Mouse (Mus musculus): ENCODE measurements around the gene Cyba. TPM values are rescaled to one million over a fixed set of nuclear protein-coding genes. Genes with fewer than 3 reads are reported as not detected.

Cyba gene
- polyA plus RNA-seq, 1 experiment from 2014 or later: 160 TPM

GRCm38 (mm10) chr8:122463651-122464640 lies 31.2 kb upstream of the Cyba start:
- Histone ChIP-seq H3K36me3 (peaks cover 28% of the 10 kb centered on the region), H3K9ac (no peak overlapping the region), H3K4me2 (peak overlapping the region; percentile 7; the same call in 1 of the 2 replicates), H3K4me1 (peaks cover 58% of the 10 kb centered on the region), H3K27me3 (replicated peaks) (peaks cover 43% of the 10 kb centered on the region), H3K27ac (peak overlapping the region; percentile 36), H3K9me3 (replicated peaks) (no peaks in the 10 kb centered on the region), H3K4me3 (no peak overlapping the region)
- ATAC-seq: no peak
- 18% methylated on average over 12 of the region's 12 CpGs for WGBS (ENCODE audit: insufficient replicate concordance)

- ATAC-seq: no peak
- WGBS (ENCODE audit: insufficient replicate concordance): 57% methylated on average over 8 of the region's 8 CpGs
- Histone ChIP-seq H3K27me3 (replicated peaks) (peaks cover 57% of the 10 kb centered on the region), H3K36me3 (peaks cover 14% of the 10 kb centered on the region), H3K4me1 (peaks cover 58% of the 10 kb centered on the region), H3K9ac (no peak overlapping the region), H3K4me2 (no peak overlapping the region), H3K27ac (no peak overlapping the region), H3K9me3 (replicated peaks) (no peaks in the 10 kb centered on the region), H3K4me3 (no peak overlapping the region)
Observed at GRCm38 (mm10) chr8:122462510-122462909, 29.8 kb upstream of the Cyba start.

GRCm38 (mm10) chr8:122461473-122462148 lies 28.9 kb upstream of the Cyba start:
- 54% methylated on average over 11 of the region's 11 CpGs for WGBS (ENCODE audit: insufficient replicate concordance)
- H3K36me3 ChIP-seq: peaks cover 5% of the 10 kb centered on the region
- H3K4me3 ChIP-seq: no peak overlapping the region
- H3K9me3 ChIP-seq (replicated peaks): no peaks in the 10 kb centered on the region
- H3K9ac ChIP-seq: no peak overlapping the region
- peaks cover 66% of the 10 kb centered on the region for H3K27me3 ChIP-seq (replicated peaks)
- H3K4me1 ChIP-seq: peaks cover 58% of the 10 kb centered on the region
- no peak for ATAC-seq
- H3K4me2 ChIP-seq: no peak overlapping the region
- no peak overlapping the region for H3K27ac ChIP-seq

GRCm38 (mm10) chr8:122460524-122461472 lies 28.1 kb upstream of the Cyba start, which contains the start of gene Snai3:
Snai3 (minus strand) TSS chr8:122460733.
- H3K4me3 ChIP-seq: peak within 1 kb of the TSS; percentile 39
- peaks cover 53% of the 10 kb centered on the region for H3K4me1 ChIP-seq
- H3K36me3 ChIP-seq: 0 out of 2 replicates have a peak, but pooled peaks cover 3% of the 10 kb centered on the region
- peak; percentile 68 for ATAC-seq
- peak within 1 kb of the TSS; percentile 66 for H3K4me2 ChIP-seq
- 5% methylated on average over 53 of the region's 56 CpGs for WGBS (ENCODE audit: insufficient replicate concordance)
- H3K27me3 ChIP-seq (replicated peaks): peaks cover 74% of the 10 kb centered on the region
- peak within 1 kb of the TSS; percentile 12 for H3K9ac ChIP-seq
- H3K9me3 ChIP-seq (replicated peaks): no peaks in the 10 kb centered on the region
- H3K27ac ChIP-seq: no peak within 1 kb of the TSS

GRCm38 (mm10) chr8:122459990-122460389 lies 27.3 kb upstream of the Cyba start:
- H3K36me3 ChIP-seq: no peaks in the 10 kb centered on the region
- H3K9me3 ChIP-seq (replicated peaks): no peaks in the 10 kb centered on the region
- WGBS (ENCODE audit: insufficient replicate concordance): 18% methylated on average over 7 of the region's 7 CpGs
- H3K4me2 ChIP-seq: peak overlapping the region; percentile 66
- H3K27me3 ChIP-seq (replicated peaks): peaks cover 82% of the 10 kb centered on the region
- H3K4me3 ChIP-seq: peak overlapping the region; percentile 39; the same call in 1 of the 2 replicates
- ATAC-seq: no peak
- peak overlapping the region; percentile 12; the same call in 1 of the 2 replicates for H3K9ac ChIP-seq
- no peak overlapping the region for H3K27ac ChIP-seq
- H3K4me1 ChIP-seq: peaks cover 51% of the 10 kb centered on the region

GRCm38 (mm10) chr8:122459218-122459900 lies 26.6 kb upstream of the Cyba start:
- Histone ChIP-seq H3K9ac (no peak overlapping the region), H3K4me3 (no peak overlapping the region), H3K4me2 (no peak overlapping the region), H3K27ac (no peak overlapping the region), H3K27me3 (replicated peaks) (peaks cover 86% of the 10 kb centered on the region), H3K4me1 (peaks cover 48% of the 10 kb centered on the region), H3K36me3 (no peaks in the 10 kb centered on the region), H3K9me3 (replicated peaks) (no peaks in the 10 kb centered on the region)
- 48% methylated on average over 6 of the region's 6 CpGs for WGBS (ENCODE audit: insufficient replicate concordance)
- no peak for ATAC-seq

- Histone ChIP-seq H3K27ac (no peak overlapping the region), H3K9ac (no peak overlapping the region), H3K4me3 (no peak overlapping the region), H3K4me1 (peaks cover 29% of the 10 kb centered on the region), H3K36me3 (no peaks in the 10 kb centered on the region), H3K9me3 (replicated peaks) (no peaks in the 10 kb centered on the region), H3K4me2 (no peak overlapping the region), H3K27me3 (replicated peaks) (peaks cover 81% of the 10 kb centered on the region)
- no peak for ATAC-seq
- WGBS (ENCODE audit: insufficient replicate concordance): 69% methylated on average over 11 of the region's 11 CpGs
Observed at GRCm38 (mm10) chr8:122457171-122457570, 24.4 kb upstream of the Cyba start.

- Histone ChIP-seq H3K4me1 (peaks cover 10% of the 10 kb centered on the region; the same call in 1 of the 2 replicates), H3K9me3 (replicated peaks) (no peaks in the 10 kb centered on the region), H3K27ac (no peak overlapping the region), H3K27me3 (replicated peaks) (peaks cover 66% of the 10 kb centered on the region), H3K9ac (no peak overlapping the region), H3K4me3 (no peak overlapping the region), H3K4me2 (no peak overlapping the region), H3K36me3 (no peaks in the 10 kb centered on the region)
- ATAC-seq: no peak
- 74% methylated on average over 6 of the region's 6 CpGs for WGBS (ENCODE audit: insufficient replicate concordance)
Observed at GRCm38 (mm10) chr8:122454409-122454808, 21.7 kb upstream of the Cyba start.

- Histone ChIP-seq H3K4me2 (no peak overlapping the region), H3K9me3 (replicated peaks) (no peaks in the 10 kb centered on the region), H3K4me3 (no peak overlapping the region), H3K36me3 (no peaks in the 10 kb centered on the region), H3K4me1 (0 out of 2 replicates have a peak, but pooled peaks cover 8% of the 10 kb centered on the region), H3K27me3 (replicated peaks) (peaks cover 61% of the 10 kb centered on the region), H3K9ac (no peak overlapping the region), H3K27ac (no peak overlapping the region)
- 78% methylated on average over 10 of the region's 10 CpGs for WGBS (ENCODE audit: insufficient replicate concordance)
- ATAC-seq: no peak
Observed at GRCm38 (mm10) chr8:122452154-122452553, 19.4 kb upstream of the Cyba start.

- Histone ChIP-seq H3K9me3 (replicated peaks) (no peaks in the 10 kb centered on the region), H3K4me2 (no peak overlapping the region), H3K27me3 (replicated peaks) (peaks cover 59% of the 10 kb centered on the region), H3K9ac (no peak overlapping the region), H3K27ac (no peak overlapping the region), H3K4me1 (0 out of 2 replicates have a peak, but pooled peaks cover 8% of the 10 kb centered on the region), H3K36me3 (no peaks in the 10 kb centered on the region), H3K4me3 (no peak overlapping the region)
- no peak for ATAC-seq
- 57% methylated on average over 7 of the region's 7 CpGs for WGBS (ENCODE audit: insufficient replicate concordance)
Observed at GRCm38 (mm10) chr8:122451161-122451703, 18.5 kb upstream of the Cyba start.

Measured in liver, embryonic 12.5 days (tissue).